Mouse (Mus musculus): ENCODE results near the gene Ctdspl2. TPM values are rescaled to one million over a fixed set of nuclear protein-coding genes. Genes with fewer than 3 reads are reported as not detected.
"Not testable (repeated sequence)": the region's sequence is repeated elsewhere in the genome, so short reads cannot be mapped to it uniquely, and the experiment has no call there.

Ctdspl2 gene
- 41.9 and 53.4 TPM in 2 replicates for polyA plus RNA-seq (2016; fragmentation: Nextera tagmentation; extraction: Ambion mirVana)

DNA sequence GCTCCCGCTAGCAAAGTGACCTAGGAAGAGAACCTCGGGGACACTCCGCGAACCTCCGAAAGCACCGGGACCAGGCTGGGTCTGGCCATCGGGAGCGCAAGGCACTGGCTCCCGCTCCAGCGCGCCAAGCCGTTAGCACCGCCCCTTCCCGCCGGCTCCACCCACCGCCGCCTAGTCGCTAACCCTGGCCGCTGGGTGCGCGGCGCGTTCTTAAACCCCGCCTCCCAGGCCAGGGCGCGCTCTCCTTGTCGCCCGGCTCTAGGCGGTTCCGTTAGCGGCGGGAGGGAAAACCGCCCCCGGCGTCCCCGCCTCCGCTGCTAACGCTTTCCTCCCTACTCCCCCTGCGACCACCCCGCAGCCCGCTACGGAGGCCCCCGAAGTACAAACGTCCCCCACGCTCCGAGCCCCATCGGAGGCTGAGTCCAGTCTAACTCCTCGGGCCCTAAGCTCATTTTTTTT lies at the start of gene Ctdspl2, which contains the start of gene Mageb3:
Ctdspl2 (plus strand) TSS at position 237 of the 459 bp plus-strand sequence.
Mageb3 (minus strand) TSS at position 328 of the 459 bp plus-strand sequence.
- Histone ChIP-seq H3K36me3 (peaks cover 14% of the 10 kb centered on the region), H3K27ac (peak within 1 kb of the TSS; percentile 94), H3K4me1 (replicated peaks) (peaks cover 22% of the 10 kb centered on the region), H3K4me3 (peak within 1 kb of the TSS; percentile 95), H3K27me3 (ENCODE audit: insufficient read depth, poor library complexity, severe bottlenecking) (no peaks in the 10 kb centered on the region), H3K9me3 (no peaks in the 10 kb centered on the region)
- under 1% methylated on average over 48 of the region's 48 CpGs for WGBS
- DNase-seq (ENCODE audit: low spot score) = peak; percentile 94

DNA sequence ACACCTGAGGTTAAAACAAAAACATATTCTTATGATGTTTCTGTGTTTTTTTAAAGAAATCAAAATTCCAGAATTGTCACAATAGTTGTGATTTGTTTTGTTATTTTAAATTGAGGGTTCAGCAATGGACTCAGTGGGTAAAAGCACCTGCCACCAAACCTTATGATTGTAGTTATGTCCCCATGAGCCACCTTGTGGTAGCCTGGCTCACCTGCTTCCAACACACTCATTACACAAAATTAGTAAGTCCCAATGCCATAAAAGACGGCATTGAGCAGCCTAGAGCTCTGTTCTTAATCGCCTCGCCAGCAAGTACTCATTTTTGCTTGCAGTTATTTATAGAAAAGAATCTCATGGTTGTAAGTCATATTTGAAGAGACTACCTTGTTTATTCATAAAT lies 45.8 kb upstream of the Ctdspl2 start:
- Histone ChIP-seq H3K27ac (no peak overlapping the region), H3K4me3 (no peak overlapping the region), H3K4me1 (replicated peaks) (no peaks in the 10 kb centered on the region), H3K36me3 (peaks cover 63% of the 10 kb centered on the region), H3K9me3 (no peaks in the 10 kb centered on the region), H3K27me3 (ENCODE audit: insufficient read depth, poor library complexity, severe bottlenecking) (no peaks in the 10 kb centered on the region)
- no peak for DNase-seq (ENCODE audit: low spot score)
- WGBS = 93% methylated on average over 3 of the region's 3 CpGs

DNA sequence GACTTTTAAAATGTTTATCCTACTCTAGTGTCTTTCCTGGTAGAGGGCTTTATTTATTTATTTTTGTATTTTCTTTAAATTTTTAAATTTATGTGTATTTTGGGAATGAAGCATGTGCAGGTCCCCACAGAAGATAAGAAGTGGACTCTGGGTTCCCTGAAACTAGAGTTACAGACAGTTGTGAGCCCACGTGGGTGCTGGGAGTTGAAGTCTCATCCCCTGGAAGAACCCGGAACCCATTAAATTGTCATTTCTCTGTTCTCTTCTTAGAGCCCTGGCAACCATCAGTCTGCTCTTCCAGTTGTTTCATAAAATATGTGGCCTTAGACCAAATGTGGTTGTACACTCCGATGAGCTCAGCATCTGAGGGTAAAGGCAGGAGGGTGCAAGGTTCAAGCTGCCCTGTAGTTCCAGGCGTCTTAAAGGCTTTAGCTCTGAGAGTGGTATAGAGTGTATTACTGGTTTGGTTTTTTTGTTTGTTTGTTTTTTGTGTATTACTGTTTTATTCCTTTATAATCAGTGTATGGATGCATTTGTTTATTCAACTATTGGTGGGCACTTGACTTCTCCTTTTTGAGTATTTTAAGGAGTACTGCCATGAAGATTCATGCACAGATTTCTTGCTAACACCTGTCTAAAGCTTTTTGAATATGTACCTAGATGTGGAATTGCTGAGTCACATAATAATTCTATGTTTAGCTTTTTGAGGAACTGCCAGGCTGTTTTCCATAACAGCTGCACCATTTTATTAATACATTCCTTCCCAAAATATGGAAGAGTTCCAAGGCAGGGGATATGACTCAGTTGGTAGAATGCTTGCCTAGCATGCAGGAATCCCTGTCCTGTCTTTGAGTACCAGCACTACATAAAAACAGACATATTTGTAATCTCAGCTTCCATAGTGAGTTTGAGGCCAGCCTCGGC lies 39.5 kb upstream of the Ctdspl2 start:
- H3K36me3 ChIP-seq = peaks cover 28% of the 10 kb centered on the region
- WGBS = 91% methylated on average over 5 of the region's 5 CpGs

DNA sequence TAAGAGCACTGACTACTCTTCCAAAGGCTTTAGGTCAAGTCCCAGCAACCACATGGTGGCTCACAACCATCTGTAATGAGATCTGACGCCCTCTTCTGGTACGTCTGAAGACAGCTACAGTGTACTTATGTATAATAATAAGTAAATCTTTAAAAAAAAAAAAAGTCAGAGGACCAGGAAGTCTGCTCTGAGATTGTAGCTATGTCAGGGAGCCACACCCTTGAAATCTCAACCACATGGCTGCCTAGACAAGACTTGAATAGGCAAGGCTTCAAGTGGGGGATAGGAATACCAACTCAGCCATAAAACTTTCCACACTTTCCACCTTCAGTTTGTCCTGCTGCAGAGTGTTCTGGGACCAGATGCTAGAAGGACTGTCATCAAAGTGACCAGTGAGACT lies 18.2 kb upstream of the Ctdspl2 start:
- H3K4me1 ChIP-seq (replicated peaks); H3K27ac ChIP-seq; H3K27me3 ChIP-seq (ENCODE audit: insufficient read depth, poor library complexity, severe bottlenecking); H3K4me3 ChIP-seq; DNase-seq (ENCODE audit: low spot score); H3K9me3 ChIP-seq: not testable (repeated sequence)
- peaks cover 16% of the 10 kb centered on the region for H3K36me3 ChIP-seq
- 78% methylated on average over 2 of the region's 2 CpGs for WGBS

More for the DNA sequence above, 39.5 kb upstream of the Ctdspl2 start:
- Histone ChIP-seq H3K27ac (no peak overlapping the region), H3K4me1 (replicated peaks) (no peaks in the 10 kb centered on the region), H3K9me3 (no peaks in the 10 kb centered on the region), H3K4me3 (no peak overlapping the region), H3K27me3 (ENCODE audit: insufficient read depth, poor library complexity, severe bottlenecking) (no peaks in the 10 kb centered on the region)
- DNase-seq (ENCODE audit: low spot score) = no peak

DNA sequence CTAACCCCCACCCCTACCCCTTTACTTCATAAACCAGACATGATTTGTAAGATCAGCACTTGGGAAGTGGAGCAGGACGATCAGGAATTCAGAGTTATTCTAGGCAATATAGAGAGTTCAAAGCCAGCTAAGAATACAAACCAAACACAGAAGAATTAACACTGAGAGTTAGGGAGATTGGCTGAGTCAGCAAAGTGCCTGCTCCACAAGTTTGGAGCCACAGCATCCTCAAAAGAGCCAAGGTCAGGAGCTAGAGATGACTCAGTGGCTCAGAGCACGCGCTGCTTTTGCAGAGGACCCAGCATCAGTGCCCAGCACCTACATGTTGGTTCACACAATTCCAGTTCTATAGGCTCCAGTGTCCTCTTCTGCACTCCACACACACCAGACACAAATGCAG lies 12.4 kb upstream of the Ctdspl2 start:
- H3K4me1 ChIP-seq (replicated peaks) = no peaks in the 10 kb centered on the region
- H3K27ac ChIP-seq = no peak overlapping the region
- H3K9me3 ChIP-seq = no peaks in the 10 kb centered on the region
- H3K4me3 ChIP-seq = no peak overlapping the region
- 81% methylated on average over 3 of the region's 3 CpGs for WGBS
- H3K36me3 ChIP-seq = no peaks in the 10 kb centered on the region
- H3K27me3 ChIP-seq (ENCODE audit: insufficient read depth, poor library complexity, severe bottlenecking) = no peaks in the 10 kb centered on the region
- no peak for DNase-seq (ENCODE audit: low spot score)

DNA sequence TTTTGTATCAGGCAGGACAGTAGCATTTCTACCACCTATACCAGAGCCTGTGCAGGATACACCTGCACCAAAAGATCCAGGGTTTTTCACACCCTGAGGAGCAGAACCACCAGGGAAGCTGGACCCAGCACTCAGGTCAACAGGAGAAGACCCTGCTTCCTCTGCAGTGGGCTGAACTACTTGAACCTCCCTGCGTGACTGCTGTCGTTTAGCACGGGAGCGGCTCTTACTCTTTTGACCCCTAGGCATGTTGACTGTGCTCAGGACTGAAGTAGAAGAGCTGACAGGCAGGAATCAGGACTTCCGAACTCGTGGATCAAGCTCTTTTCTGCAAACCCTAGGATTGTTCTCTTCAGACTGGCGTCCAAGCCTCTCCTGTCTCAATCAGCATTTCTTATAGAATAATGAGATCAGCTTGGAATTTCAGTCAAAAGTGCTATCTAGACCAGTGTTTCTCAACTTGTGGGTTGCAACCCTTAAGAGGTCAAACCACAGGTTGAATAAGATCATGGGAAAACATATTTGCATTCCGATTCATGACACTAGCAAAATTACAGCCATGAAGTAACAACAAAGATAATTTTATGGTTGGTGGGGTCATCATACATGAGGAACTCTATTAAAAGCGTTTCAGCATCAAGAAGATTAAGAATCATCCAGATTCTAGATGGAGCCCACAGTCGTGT lies 687 bp upstream of the Ctdspl2 start:
- peak overlapping the region; percentile 94 for H3K27ac ChIP-seq
- peaks cover 22% of the 10 kb centered on the region for H3K4me1 ChIP-seq (replicated peaks)
- H3K4me3 ChIP-seq = peak overlapping the region; percentile 95
- H3K9me3 ChIP-seq = no peaks in the 10 kb centered on the region
- peaks cover 8% of the 10 kb centered on the region for H3K36me3 ChIP-seq
- no peaks in the 10 kb centered on the region for H3K27me3 ChIP-seq (ENCODE audit: insufficient read depth, poor library complexity, severe bottlenecking)
- 15% methylated on average over 10 of the region's 10 CpGs for WGBS
- peak; percentile 10 for DNase-seq (ENCODE audit: low spot score)

DNA sequence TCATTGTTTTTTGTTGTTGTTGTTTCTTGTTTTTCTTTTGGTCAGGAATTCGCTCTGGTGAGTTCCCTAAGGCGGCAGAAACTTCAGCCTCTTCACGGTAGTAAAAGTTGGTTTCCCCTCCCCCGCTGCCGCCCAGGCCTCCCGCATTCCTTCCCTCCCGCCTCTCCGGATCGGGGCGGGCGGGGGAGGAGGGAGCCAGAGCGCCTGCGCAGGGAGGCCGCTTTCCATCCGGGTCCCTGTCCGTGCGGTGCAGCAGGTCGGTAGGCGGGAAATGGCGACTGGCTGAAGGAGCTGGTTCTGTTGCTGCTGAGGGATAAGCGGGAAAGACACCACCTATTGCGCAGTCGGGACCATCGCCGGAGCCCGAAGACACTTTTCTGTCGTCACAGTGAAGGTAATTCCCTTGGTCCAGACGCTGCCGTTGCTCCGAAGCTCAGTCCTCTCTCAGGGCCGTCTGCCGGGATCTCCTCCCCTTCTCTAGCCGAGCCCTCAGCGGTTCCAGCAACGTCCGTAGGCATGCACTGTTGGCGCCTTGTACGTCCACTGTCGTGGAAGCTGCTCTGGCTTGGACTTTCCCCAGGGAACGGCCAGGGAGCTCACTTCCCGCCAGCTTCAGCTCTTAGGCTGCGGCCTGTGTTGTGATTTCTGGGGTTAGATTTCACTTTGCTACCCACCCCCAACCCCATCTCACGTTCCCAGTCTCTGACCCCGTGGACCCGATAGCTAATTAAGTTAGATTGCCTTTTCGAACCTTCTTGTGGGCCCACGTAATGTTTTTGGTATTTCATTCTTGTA lies 620 bp downstream of the Ctdspl2 start:
- under 1% methylated on average over 47 of the region's 47 CpGs for WGBS
- H3K4me1 ChIP-seq (replicated peaks) = peaks cover 22% of the 10 kb centered on the region

DNA sequence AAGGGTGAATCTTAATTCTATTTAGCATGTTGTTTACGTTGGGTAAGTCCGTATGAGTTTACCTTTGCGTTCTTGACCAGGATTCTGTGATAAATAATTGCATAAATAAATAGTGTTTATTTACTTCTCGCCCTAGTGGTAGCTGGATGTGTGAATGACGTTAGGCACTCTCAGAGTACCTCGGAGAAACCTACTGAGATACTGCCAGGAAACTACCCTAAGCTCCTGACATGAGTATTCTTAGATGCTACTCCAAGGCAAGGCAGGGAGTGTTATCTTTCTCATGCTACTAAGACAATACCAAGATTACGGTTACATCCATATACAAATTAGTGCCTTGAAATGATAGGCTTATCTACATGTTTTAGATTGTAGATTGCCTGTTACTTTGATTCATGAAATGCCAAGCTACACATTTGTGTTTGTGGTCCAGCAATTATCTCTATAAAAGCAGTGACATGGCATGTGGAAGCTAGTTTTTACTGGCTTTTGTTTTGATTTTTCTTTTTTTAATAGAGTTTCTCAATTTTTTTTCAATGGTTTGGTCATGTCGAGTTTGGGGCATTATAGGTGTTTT lies 1.5 kb downstream of the Ctdspl2 start:
- Histone ChIP-seq H3K36me3 (peaks cover 29% of the 10 kb centered on the region), H3K4me3 (peak overlapping the region; percentile 95), H3K27me3 (ENCODE audit: insufficient read depth, poor library complexity, severe bottlenecking) (no peaks in the 10 kb centered on the region), H3K9me3 (no peaks in the 10 kb centered on the region), H3K4me1 (replicated peaks) (peaks cover 22% of the 10 kb centered on the region), H3K27ac (peak overlapping the region; percentile 94)
- 18% methylated on average over 8 of the region's 8 CpGs for WGBS
- no peak for DNase-seq (ENCODE audit: low spot score)

More for the DNA sequence above, 620 bp downstream of the Ctdspl2 start:
- Histone ChIP-seq H3K27me3 (ENCODE audit: insufficient read depth, poor library complexity, severe bottlenecking) (no peaks in the 10 kb centered on the region), H3K27ac (peak overlapping the region; percentile 94), H3K9me3 (no peaks in the 10 kb centered on the region), H3K4me3 (peak overlapping the region; percentile 95), H3K36me3 (peaks cover 21% of the 10 kb centered on the region)
- DNase-seq (ENCODE audit: low spot score) = peak; percentile 96

DNA sequence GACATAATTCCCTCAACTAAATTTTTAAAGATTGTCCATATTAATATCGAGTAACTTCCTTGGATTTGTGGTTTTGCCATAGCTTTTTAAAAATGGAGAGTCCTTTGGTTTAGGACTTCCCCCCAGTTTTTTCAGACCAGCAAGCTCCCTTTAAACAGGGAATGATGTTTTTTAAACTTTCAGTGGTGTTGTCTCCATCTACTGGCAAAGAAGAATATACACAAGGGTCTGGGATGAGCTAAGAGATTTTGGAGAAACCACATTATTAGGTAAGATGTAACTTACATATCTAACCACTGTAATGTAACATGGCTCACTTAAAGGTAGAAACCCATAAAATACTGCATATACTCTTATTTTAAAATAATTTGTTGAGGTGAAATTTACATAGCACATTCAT lies 39.9 kb downstream of the Ctdspl2 start:
- 85% methylated on average over 1 of the region's 1 CpGs for WGBS
- no peaks in the 10 kb centered on the region for H3K27me3 ChIP-seq (ENCODE audit: insufficient read depth, poor library complexity, severe bottlenecking)
- H3K9me3 ChIP-seq = no peaks in the 10 kb centered on the region
- no peak overlapping the region for H3K4me3 ChIP-seq
- no peak overlapping the region for H3K27ac ChIP-seq
- H3K4me1 ChIP-seq (replicated peaks) = no peaks in the 10 kb centered on the region
- no peak for DNase-seq (ENCODE audit: low spot score)
- H3K36me3 ChIP-seq = peaks cover 93% of the 10 kb centered on the region

DNA sequence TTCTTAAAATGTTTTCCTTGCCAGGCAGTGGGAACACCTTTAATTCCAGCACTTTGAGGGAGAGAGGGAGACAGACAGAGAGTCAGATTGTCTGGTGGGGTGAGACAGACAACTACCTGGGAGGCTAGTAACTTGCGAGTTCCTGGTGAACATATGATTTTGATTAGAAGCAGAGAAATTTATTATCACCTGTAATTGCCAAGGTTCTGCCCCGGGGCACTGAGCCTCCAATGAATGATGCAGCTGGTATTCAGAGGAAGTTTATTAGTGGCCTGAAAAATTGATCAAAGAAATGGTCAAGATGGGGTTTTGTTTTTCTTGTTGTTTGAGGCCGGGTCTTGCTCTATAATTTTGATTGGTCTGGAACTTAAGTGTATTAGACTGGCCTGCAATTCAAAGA lies 53.0 kb downstream of the Ctdspl2 start:
- peaks cover 77% of the 10 kb centered on the region for H3K36me3 ChIP-seq
- H3K27ac ChIP-seq = no peak overlapping the region
- WGBS = 94% methylated on average over 3 of the region's 3 CpGs
- no peaks in the 10 kb centered on the region for H3K9me3 ChIP-seq
- no peaks in the 10 kb centered on the region for H3K4me1 ChIP-seq (replicated peaks)
- DNase-seq (ENCODE audit: low spot score) = no peak
- no peaks in the 10 kb centered on the region for H3K27me3 ChIP-seq (ENCODE audit: insufficient read depth, poor library complexity, severe bottlenecking)
- H3K4me3 ChIP-seq = no peak overlapping the region

DNA sequence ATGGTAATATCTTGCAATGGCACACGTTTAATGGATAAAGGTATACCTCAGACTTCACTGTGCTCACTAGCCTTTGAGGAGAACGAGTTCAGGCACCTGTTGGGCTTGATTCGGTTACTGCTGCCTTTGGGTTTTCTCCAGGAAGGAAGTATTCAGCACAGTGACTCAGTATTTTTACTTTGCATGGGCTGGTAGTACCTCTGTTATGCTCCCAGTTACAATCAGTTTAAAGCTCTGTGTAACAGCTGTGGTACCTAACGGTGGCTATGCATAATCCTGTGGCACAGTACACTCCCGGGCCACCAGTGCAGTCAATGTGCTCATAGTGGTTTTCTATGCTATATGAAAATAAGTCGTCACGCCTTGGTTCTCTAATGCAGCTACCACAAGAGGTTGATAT lies 55.6 kb downstream of the Ctdspl2 start:
- WGBS = 95% methylated on average over 7 of the region's 7 CpGs
- Histone ChIP-seq H3K36me3 (peaks cover 75% of the 10 kb centered on the region), H3K4me1 (replicated peaks) (no peaks in the 10 kb centered on the region), H3K9me3 (no peaks in the 10 kb centered on the region), H3K4me3 (no peak overlapping the region), H3K27me3 (ENCODE audit: insufficient read depth, poor library complexity, severe bottlenecking) (no peaks in the 10 kb centered on the region), H3K27ac (no peak overlapping the region)
- no peak for DNase-seq (ENCODE audit: low spot score)

DNA sequence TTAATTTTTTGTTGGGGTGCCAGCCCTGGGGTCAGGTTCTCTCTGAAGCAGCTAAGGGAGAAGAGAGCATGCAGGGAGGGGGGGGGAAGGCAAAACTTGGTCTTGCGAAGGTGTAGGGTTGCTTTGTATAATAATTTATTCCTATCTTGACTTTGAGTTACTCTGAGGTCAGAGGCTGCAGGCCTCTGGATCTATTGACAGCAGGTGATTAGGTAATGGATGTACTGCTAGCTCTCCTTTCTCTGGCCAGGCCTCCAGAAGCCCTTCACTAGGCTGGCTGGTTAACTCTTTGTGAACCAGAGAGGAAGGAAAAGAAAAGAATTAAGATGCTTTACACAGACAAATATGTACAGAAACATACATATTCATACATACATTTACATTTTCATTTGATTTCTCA lies 62.9 kb downstream of the Ctdspl2 start:
- H3K27me3 ChIP-seq (ENCODE audit: insufficient read depth, poor library complexity, severe bottlenecking) = no peaks in the 10 kb centered on the region
- DNase-seq (ENCODE audit: low spot score) = no peak
- no peak overlapping the region for H3K27ac ChIP-seq
- peaks cover 25% of the 10 kb centered on the region for H3K36me3 ChIP-seq
- H3K4me3 ChIP-seq = no peak overlapping the region
- H3K9me3 ChIP-seq = no peaks in the 10 kb centered on the region
- WGBS = 71% methylated on average over 1 of the region's 1 CpGs
- no peaks in the 10 kb centered on the region for H3K4me1 ChIP-seq (replicated peaks)

All from hindbrain, embryonic 10.5 days (tissue).